Mouse (Mus musculus) B cell, adult 2 months (primary cell): ENCODE data around the gene Unc93b1.
A peak's percentile ranks its signal among the peaks of the same experiment; 100 is the strongest.

Source experiments
- DNase-seq, 2 experiments: peaks; one replicate each; pipeline ENCODE4 v3.0.0; 2022

Gene Unc93b1

DNA sequence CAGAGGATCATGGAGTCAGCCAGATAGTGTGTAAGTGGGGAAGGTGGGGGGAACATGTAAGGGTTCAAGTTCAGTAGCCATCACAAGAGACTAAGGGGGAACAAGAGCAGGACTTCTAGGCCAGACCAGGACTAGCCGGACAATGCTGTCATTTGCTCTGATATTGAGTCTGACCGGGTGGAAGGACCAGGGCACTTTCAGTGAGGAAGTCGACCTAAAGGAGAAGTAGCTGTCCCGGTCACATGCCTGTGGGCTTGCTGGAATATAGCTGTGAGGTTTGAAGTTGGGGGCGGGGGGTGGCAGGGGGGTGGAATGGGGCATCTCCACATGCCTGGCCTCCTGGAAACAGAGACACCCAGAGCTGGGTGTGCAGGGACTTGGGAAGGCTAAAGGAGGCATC lies 20.5 kb upstream of the Unc93b1 start:
- DNase-seq: no peak

DNA sequence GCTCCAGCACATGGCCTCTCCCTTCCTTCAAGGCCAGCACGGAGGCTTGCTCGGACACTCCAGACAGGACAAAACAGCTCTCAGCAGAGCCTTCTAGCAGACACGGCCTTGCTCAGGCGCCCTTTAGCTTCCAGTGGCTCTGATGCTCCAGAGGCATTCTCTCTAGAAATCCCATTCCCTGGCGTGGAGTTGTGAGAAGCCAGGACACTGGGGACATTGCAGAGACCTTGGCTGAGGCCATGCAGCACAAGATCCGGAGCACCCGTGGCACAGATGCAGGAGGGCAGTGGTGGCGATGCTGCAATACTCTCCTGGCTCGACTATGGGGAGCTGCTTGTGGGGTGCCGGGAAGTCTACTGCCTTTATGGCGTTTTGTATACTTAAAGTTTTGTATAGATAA lies 18.3 kb upstream of the Unc93b1 start:
- DNase-seq: no peak

- DNase-seq: no peak
These were observed 15.1 kb upstream of the Unc93b1 start for GRCm38 (mm10) chr19:3919928-3920327.

- peak; percentile 59 to 60 for DNase-seq
These were observed 12.2 kb upstream of the Unc93b1 start for GRCm38 (mm10) chr19:3922661-3923371.

- peak; percentile 58 to 62 for DNase-seq
These were observed 11.4 kb upstream of the Unc93b1 start for GRCm38 (mm10) chr19:3923586-3923985.

- DNase-seq: no peak
These were observed 10.8 kb upstream of the Unc93b1 start for GRCm38 (mm10) chr19:3924190-3924589.

DNA sequence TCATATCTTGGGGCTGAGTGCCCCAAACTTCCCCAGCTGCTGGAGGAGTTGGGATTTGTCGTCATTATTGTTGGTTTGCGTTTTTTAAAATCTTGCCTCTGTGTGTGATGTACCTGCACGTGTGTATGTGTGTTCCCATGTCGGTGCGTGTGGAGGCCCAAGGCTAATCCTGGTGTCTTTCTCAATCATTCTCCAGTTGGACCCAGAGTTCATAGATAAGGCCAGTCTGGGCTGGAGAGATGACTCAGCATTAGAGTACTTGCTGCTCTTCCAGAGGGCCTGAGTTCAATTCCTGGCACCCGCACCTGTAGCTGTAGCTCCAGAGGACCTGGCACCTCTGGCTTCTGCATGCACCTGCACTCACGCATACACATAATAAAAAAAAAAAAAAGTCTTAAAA lies 10.1 kb upstream of the Unc93b1 start:
- DNase-seq: no peak

GRCm38 (mm10) chr19:3925859-3926258 lies 9.1 kb upstream of the Unc93b1 start:
- DNase-seq: no peak

DNA sequence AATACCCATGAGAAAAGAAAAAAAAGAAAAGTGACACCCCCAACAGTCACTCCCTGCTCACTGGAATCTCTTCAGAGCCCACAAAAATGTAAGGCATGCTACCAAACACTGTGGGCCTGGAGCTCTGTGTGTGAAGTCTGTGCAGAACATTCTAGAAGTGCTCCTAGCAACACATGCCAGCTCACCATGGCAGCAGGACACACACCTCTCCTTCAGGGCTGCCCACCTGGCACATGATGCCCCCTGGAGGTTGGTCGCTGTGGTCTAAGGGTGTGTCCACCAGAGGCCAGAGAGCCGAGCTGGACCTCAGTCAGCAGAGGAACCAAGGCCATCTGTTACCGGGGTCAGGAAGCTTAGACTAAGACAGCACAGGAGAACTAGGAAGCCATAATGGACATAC lies 8.7 kb upstream of the Unc93b1 start:
- DNase-seq: no peak

DNA sequence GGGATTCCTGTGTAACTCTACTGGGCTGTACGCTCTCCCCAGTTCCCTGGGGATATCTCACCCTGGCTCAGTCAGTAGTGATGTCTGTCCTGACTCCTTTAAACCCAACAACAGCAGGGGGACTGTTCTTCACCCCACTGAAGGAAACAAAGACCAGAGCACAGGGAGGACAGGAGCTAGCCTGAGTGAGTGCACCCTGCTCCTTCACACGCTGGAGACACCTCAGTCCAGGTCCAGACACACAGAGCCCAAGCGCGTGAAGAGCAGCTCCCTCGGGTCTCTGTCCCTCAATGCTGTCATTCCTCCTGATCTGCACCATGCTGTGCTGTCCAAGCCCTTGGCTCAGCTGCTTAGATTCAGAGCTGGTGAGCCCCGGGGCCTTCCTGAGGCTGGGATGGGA lies 8.3 kb upstream of the Unc93b1 start:
- DNase-seq: no peak

- DNase-seq: no peak
These were observed 7.0 kb upstream of the Unc93b1 start for GRCm38 (mm10) chr19:3927989-3928388.

DNA sequence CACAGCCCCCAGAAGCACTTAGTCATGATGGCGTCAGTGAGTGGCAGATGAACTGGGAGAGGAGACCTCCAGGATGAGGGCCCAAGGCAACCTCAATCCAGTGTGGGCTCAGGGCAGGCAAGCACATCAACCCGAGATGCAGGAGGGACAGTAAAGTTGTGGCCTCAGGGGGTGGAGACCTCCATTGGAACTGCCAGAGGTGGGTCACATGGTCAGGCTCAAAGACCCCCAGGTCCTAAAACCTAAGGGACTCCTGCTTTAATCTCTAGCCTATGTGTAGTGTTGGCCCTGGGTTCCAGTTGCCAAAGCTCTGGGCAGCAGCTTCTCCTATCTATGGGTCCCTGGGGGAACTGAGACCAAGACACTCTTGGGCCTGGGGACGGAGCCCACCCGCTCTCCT lies 6.2 kb upstream of the Unc93b1 start:
- no peak for DNase-seq

- peak in 1 of 2 experiments; percentile 21 for DNase-seq
These were observed 5.6 kb upstream of the Unc93b1 start, which contains the start of gene Aldh3b1 for GRCm38 (mm10) chr19:3929211-3929941. Aldh3b1 (minus strand) TSS chr19:3929808.

DNA sequence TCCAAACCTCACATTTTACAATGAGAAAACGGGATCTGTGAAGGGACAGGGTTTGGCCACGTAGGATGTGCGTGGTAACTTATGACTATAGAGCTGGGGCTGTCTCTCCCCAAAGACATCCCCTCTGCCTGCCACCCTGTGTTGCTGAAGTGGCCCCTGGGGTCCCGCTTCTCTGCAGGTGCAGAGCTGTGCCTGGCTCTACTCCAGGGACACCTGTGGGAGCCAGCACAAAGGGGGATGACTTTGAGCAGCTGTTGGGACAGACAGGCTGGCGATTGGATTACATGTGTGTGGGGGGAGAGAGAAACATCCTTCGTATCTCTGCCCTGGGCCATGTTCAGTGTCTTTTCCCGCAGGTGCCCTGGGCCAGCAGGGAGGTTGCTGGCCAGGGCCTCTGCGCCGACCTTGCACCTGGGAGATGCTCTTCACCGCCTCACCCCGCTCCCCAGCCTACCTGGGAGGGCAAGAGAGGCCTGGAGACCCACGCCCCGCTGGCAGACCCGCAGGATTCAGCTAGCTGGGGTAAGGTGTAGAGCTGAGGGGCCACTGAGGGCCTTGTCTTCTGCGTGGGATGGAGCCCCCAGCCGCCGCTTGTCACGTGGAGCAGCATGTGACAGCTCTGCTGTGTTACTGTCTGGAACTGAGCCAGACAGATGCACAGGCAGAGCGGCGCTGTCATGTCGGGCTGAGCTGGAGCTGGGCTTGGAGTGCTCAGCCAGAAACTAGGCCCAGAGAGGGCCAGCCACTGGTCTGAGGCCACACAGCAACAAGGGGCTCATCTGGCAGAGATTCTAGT lies 4.5 kb upstream of the Unc93b1 start:
- DNase-seq: peak; percentile 44 to 47

DNA sequence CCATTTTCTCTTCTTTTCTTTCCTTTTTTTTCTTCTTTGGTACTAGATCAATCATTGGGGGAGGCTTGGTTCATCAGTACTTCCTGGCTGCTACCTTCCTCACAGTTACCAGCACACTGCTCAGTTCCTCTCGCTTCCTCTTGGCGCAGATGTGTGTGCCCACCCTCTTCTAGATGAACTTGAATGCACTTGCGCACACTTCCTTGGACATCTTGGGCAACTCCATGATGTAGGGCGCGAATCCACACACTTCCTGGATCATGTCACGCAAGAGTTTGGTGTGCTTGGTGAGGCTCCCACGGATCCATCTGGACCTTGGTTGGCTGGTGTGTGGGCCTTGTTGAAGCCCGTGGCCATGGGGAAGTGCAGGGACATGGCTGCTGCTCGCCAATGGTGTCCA lies 3.3 kb upstream of the Unc93b1 start:
- peak; percentile 35 to 50 for DNase-seq

- DNase-seq: peak; percentile 80 to 84
These were observed 1.2 kb downstream of the Unc93b1 start for GRCm38 (mm10) chr19:3935896-3936850.

DNA sequence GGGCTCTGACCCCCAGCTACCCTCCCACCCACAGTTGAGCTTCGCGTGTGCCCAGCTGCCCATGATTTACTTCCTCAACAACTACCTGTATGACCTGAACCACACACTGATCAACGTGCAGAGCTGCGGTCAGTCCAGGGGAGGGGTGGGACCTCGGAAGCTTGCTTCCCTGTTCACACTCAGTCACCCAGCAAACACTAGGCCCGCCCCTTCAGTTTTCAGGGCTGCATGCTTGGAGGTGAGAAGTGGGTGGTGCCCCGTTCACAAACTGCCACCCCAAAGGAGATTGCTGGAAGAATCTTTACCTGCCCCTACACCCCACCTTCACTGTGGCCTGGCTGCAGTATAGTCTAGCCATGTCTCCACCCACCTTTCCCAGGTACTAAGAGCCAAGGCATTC lies 7.3 kb downstream of the Unc93b1 start:
- DNase-seq: peak in 1 of 2 experiments; percentile 18

GRCm38 (mm10) chr19:3942986-3943735 lies 8.2 kb downstream of the Unc93b1 start:
- DNase-seq: peak; percentile 91 to 93

- DNase-seq: peak; percentile 71 to 73
These were observed 11.0 kb downstream of the Unc93b1 start for GRCm38 (mm10) chr19:3945872-3946564.

GRCm38 (mm10) chr19:3946715-3947114 lies 11.7 kb downstream of the Unc93b1 start:
- peak; percentile 76 to 80 for DNase-seq

- no peak for DNase-seq
These were observed 12.8 kb downstream of the Unc93b1 start for GRCm38 (mm10) chr19:3947813-3948212.
